ENCODE assay signal across 19 mouse cellular contexts in the genomic region with DNA sequence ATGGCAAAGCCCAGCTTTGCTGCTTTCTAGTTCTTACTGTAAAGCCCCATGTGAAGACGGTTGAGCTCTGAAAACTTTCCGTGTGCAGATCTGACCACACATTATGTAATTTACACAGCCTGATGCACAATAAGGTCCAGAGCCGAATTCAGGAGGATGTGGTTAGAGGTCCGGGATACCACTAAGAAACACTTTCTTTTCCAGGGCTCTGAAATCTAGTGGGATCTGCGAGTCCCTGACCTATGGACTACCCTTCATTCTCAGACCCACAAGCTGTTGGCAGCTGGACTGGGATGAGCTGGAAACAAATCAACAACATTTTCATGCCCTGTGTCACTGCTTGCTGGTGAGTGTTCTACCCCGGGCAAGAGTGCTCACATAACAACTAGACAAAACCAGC. TPM values are rescaled to one million over a fixed set of nuclear protein-coding genes. Genes with fewer than 3 reads are reported as not detected.
DNase-seq lines count a peak whose midpoint lies in the region; ATAC-seq and TF ChIP-seq lines count a peak whose summit lies in the region.
"Had no signal": no experiment of that assay in that cellular context is flagged by ENCODE, and none has a peak within 500 bp of the region (broad histone marks: within the 10 kb centered on the region; RNA-seq: fewer than 3 reads in every experiment).

No protein-coding gene starts in this region.

- no peaks in the 10 kb centered on the region for H3K36me3 ChIP-seq in C2C12 (ENCODE audit: control insufficient read depth, insufficient read depth)
- H3K36me3 ChIP-seq: heart, embryonic 10.5 days; hindbrain, embryonic 13.5 days had no signal

- H3K79me2 ChIP-seq in C2C12 (ENCODE audit: control insufficient read depth, insufficient read depth), result no peaks in the 10 kb centered on the region

- H3ac ChIP-seq in C2C12 (ENCODE audit: control insufficient read depth, insufficient read length, low read depth), result no peak overlapping the region

- ATAC-seq in megakaryocyte, adult 5-6 weeks (ENCODE audit: poor library complexity, severe bottlenecking), result 0 out of 2 replicates have a peak, but pooled peaks have one; percentile 20
- ATAC-seq in erythroid progenitor cell, adult 5-6 weeks (replicated peaks; ENCODE audit: low FRiP score, poor library complexity, severe bottlenecking), result no peak
- ATAC-seq: forebrain, embryonic 14.5 days; inflammation-experienced regulatory T-cells, adult 6 months had no signal

- DNase-seq in 3T3-L1 (ENCODE audit: low read depth, low spot score), result peak; percentile 95
- DNase-seq in fibroblast of lung, adult 2 months (ENCODE audit: low read depth), result peak; percentile 57
- no peak for DNase-seq in thymus, postnatal 4 days
- no peak for DNase-seq in frontal cortex, adult 2 months (ENCODE audit: extremely low spot score in 1 of 2, low spot score in 1 of 2)
- DNase-seq: cerebellum, adult 9-10 months; kidney, postnatal 36 days; lung, adult 18-20 months; lung, postnatal 36 days; midbrain, embryonic 14.5 days; right cerebral cortex, postnatal 14 days; thymus, adult 2 months had no signal

- no peak for TF ChIP-seq CTCF in C2C12 (IDR thresholded peaks at IDR 0.05; ENCODE audit: control insufficient read depth, insufficient read depth, insufficient read length)

- no peaks in the 10 kb centered on the region for H3K27me3 ChIP-seq in C2C12 (ENCODE audit: control insufficient read depth, insufficient read depth, insufficient read length)
- H3K27me3 ChIP-seq: CH12.LX had no signal

- no peak overlapping the region for H3K4me3 ChIP-seq in C2C12 (ENCODE audit: insufficient read depth, poor library complexity, severe bottlenecking)
- H3K4me3 ChIP-seq: heart, embryonic 10.5 days; hindbrain, embryonic 13.5 days had no signal

- no peaks in the 10 kb centered on the region for H3K79me3 ChIP-seq in C2C12 (ENCODE audit: low read depth)

TF ChIP-seq in C2C12, 6 proteins besides CTCF, POLR2A, EP300 and RAD21:
- TF ChIP-seq FOSL1 (IDR thresholded peaks at IDR 0.05; ENCODE audit: insufficient read depth, low read length, poor library complexity, severe bottlenecking) (no peak), CEBPB (IDR thresholded peaks at IDR 0.05; ENCODE audit: low read depth) (peak; percentile 23), MYOG (IDR thresholded peaks at IDR 0.05; ENCODE audit: control insufficient read depth, extremely low read depth, insufficient read length) (no peak), MYOD1 (IDR thresholded peaks at IDR 0.05; ENCODE audit: control insufficient read depth, insufficient read length, low read depth) (peak; percentile 56), USF1 (IDR thresholded peaks at IDR 0.05; ENCODE audit: low read depth) (no peak), MAX (IDR thresholded peaks at IDR 0.05) (peak; percentile 25)
TF ChIP-seq in C2C12: peak in this region for 3.

RNA-seq across cellular contexts. Expression of a gene that starts 27.2 kb away (rescaled TPM):
- 80.8 TPM for polyA plus RNA-seq in C2C12 (2012; fragmentation: generic; extraction: Trizol)
- total RNA-seq in megakaryocyte, adult 5-6 weeks (2015), result 10.2 and 12.3 TPM in 2 replicates
- total RNA-seq in megakaryocyte, adult 5-6 weeks (2017), result 23.5 and 26.8 TPM in 2 replicates
- total RNA-seq in erythroid progenitor cell, adult 5-6 weeks (2015; ENCODE audit: low replicate concordance), result 20.5 and 27.4 TPM in 2 replicates
- 26.9 and 34.7 TPM in 2 replicates for total RNA-seq in erythroid progenitor cell, adult 5-6 weeks (2017; ENCODE audit: low replicate concordance)
- polyA plus RNA-seq in frontal cortex, adult 2 months (2012; rRNA removed), result 1.7 and 2.4 TPM in 2 replicates

RNA-seq across cellular contexts. Expression of a gene that starts 27.9 kb away (rescaled TPM):
- polyA plus RNA-seq in C2C12 (2012; fragmentation: generic; extraction: Trizol), result 23.0 TPM
- total RNA-seq in megakaryocyte, adult 5-6 weeks (2015), result 0.30 and 0.65 TPM in 2 replicates
- total RNA-seq in megakaryocyte, adult 5-6 weeks (2017), result 0.44 and 1.4 TPM in 2 replicates
- total RNA-seq in erythroid progenitor cell, adult 5-6 weeks (2015; ENCODE audit: low replicate concordance), result 0.84 and 3.6 TPM in 2 replicates
- total RNA-seq in erythroid progenitor cell, adult 5-6 weeks (2017; ENCODE audit: low replicate concordance), result 0.38 and 3.2 TPM in 2 replicates
- polyA plus RNA-seq in frontal cortex, adult 2 months (2012; rRNA removed), result 6.4 and 6.6 TPM in 2 replicates
- polyA plus RNA-seq: inflammation-experienced regulatory T-cells, adult 6 months had no signal

RNA-seq across cellular contexts. Expression of a gene that starts 48.2 kb away (rescaled TPM):
- polyA plus RNA-seq in C2C12 (2012; fragmentation: generic; extraction: Trizol), result 166 TPM
- 156 and 191 TPM in 2 replicates for total RNA-seq in megakaryocyte, adult 5-6 weeks (2015)
- 143 and 168 TPM in 2 replicates for total RNA-seq in megakaryocyte, adult 5-6 weeks (2017)
- total RNA-seq in erythroid progenitor cell, adult 5-6 weeks (2015; ENCODE audit: low replicate concordance), result 275 and 371 TPM in 2 replicates
- total RNA-seq in erythroid progenitor cell, adult 5-6 weeks (2017; ENCODE audit: low replicate concordance), result 190 and 242 TPM in 2 replicates
- polyA plus RNA-seq in frontal cortex, adult 2 months (2012; rRNA removed), result 220 and 253 TPM in 2 replicates

RNA-seq across cellular contexts. Expression of a gene that starts 49.0 kb away (rescaled TPM):
- polyA plus RNA-seq in C2C12 (2012; fragmentation: generic; extraction: Trizol), result 119 TPM
- 53.9 and 55.6 TPM in 2 replicates for total RNA-seq in megakaryocyte, adult 5-6 weeks (2015)
- total RNA-seq in megakaryocyte, adult 5-6 weeks (2017), result 34.1 and 41.4 TPM in 2 replicates
- total RNA-seq in erythroid progenitor cell, adult 5-6 weeks (2015; ENCODE audit: low replicate concordance), result 114 and 126 TPM in 2 replicates
- total RNA-seq in erythroid progenitor cell, adult 5-6 weeks (2017; ENCODE audit: low replicate concordance), result 65.7 and 87.8 TPM in 2 replicates
- polyA plus RNA-seq in frontal cortex, adult 2 months (2012; rRNA removed), result 58.8 and 63.7 TPM in 2 replicates

RNA-seq across cellular contexts. Expression of a gene that starts 51.5 kb away (rescaled TPM):
- 0.15 TPM for polyA plus RNA-seq in C2C12 (2012; fragmentation: generic; extraction: Trizol)
- total RNA-seq in megakaryocyte, adult 5-6 weeks (2015), result 2.2 and 2.3 TPM in 2 replicates
- 0.62 and 1.2 TPM in 2 replicates for total RNA-seq in megakaryocyte, adult 5-6 weeks (2017)
- total RNA-seq in erythroid progenitor cell, adult 5-6 weeks (2015; ENCODE audit: low replicate concordance), result 2.5 and 6.8 TPM in 2 replicates
- 3.7 and 3.9 TPM in 2 replicates for total RNA-seq in erythroid progenitor cell, adult 5-6 weeks (2017; ENCODE audit: low replicate concordance)
- polyA plus RNA-seq in frontal cortex, adult 2 months (2012; rRNA removed), result 0.76 and 0.97 TPM in 2 replicates

Comparison
In these comparisons a context has a peak if more than half of its experiments do, and no peak if none do; other contexts are left out.
1. DNase-seq: peak in 3T3-L1 (single experiment) and fibroblast of lung, adult 2 months (single experiment); none in thymus, postnatal 4 days (single experiment) and frontal cortex, adult 2 months (0 of 2).